Mouse (Mus musculus) C2C12 (cell line): ENCODE data around the gene Xxylt1.

Experiments
- CEBPB ChIP-seq: IDR thresholded peaks from one replicate; pipeline ENCODE4 v1.6.1; 2011; ENCODE audit warnings: low read depth, mild to moderate bottlenecking, control low read depth, moderate library complexity
- CTCF ChIP-seq: IDR thresholded peaks from one replicate; pipeline ENCODE4 v1.5.1; 2011; ENCODE audit not compliant: control insufficient read depth, insufficient read depth, insufficient read length
- MYOD1 ChIP-seq: IDR thresholded peaks from one replicate; pipeline ENCODE4 v1.6.1; 2011; ENCODE audit warnings: low read depth; ENCODE audit not compliant: control insufficient read depth, insufficient read length
- MYOG ChIP-seq: IDR thresholded peaks from one replicate; pipeline ENCODE4 v1.6.1; 2011; ENCODE audit not compliant: control insufficient read depth, insufficient read length; ENCODE audit errors: extremely low read depth
- USF1 ChIP-seq: IDR thresholded peaks from one replicate; pipeline ENCODE4 v1.6.1; 2011; ENCODE audit warnings: low read depth, mild to moderate bottlenecking, control low read depth, moderate library complexity

DNA sequence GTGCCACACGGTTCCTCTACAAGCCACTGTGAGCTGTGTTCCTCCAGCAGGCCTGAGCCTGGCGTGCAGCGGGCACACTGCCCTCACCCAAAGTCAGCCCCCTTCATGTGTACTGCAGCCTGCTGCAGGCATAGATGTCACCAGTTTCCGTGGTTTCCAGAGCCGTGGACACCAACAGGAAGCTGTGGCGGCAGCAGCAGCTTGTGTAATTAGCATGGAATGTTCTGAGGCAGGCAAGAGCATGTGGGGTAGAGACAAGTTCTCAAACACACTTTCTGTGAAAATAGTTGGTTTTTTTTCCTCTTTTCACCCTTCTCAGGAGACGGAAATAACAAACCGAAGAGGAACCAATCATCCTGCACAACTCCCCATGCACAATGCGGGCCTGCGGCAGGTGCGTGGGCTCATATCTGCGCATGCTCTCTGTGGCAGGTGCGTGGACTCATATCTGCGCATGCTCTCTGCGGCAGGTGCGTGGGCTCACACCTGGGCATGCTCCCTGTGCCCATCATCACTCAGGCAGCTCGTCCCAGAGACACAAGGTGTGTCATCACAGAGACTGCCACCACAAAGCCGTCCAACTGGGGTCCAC lies 109.2 kb downstream of the Xxylt1 start:
- TF ChIP-seq CTCF (no peak), CEBPB (no peak), MYOG (no peak), MYOD1 (no peak), USF1 (no peak)
